Mouse (Mus musculus) left cerebral cortex, postnatal 4 days (tissue): Measurements from ENCODE around the gene Trmt13. TPM values are rescaled to one million over a fixed set of nuclear protein-coding genes. Genes with fewer than 3 reads are reported as not detected.

Experiments
- DNase-seq: peaks from one replicate; pipeline ENCODE4 v3.0.0-alpha.2; 2022
- intact Hi-C: fragments of 180-260 bp; cut with DNase I; formaldehyde crosslinking; loops from one replicate; pipeline ENCODE4 v1.15.1; 2025
- total RNA-seq, 2 experiments: library from RNA; stranded (reverse); gene quantifications; 2 replicates each; pipeline ENCODE4 v1.2.3; 2021

Gene Trmt13
- total RNA-seq, 2 experiments from 2014 or later = 17.9 to 20.0 TPM

DNA sequence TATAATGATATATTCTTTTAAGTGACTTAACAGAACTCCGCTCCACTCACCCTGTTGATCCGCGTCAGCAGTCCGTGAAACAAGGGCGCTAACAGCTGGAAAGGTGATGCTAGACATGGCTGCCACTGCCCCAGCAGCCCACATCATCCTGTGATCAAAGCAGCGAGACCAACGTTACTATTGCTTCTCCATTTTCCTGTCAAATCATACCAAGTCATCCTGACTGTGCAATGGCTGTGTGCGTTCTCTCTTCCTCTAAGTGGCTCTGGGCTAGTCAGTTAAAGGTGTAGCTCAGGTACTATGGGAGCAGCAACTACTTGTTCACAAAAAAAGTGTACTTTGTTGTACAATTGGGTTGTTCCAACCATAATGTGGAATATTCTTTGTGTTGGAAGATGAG lies 20.5 kb upstream of the Trmt13 start:
- intact Hi-C loops = no loop called here
- no peak for DNase-seq

DNA sequence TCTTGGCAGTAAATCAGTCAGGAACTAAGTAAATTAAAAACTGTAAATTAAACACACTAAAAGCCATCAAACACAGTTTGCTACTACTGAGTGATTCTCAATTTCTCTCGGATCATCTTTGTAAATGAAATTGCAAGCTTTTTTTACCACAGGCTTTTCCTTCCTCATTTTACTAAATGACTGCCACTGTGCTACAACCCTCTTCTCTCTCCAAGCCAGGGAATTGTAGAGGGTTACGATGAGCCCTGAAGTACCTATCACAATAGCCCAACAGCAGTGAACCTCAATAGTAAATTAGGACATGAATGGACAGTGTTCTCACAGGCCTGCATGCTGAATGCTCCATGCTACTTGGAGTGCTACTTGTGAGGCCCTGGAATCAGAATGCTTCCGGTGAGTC lies 19.7 kb upstream of the Trmt13 start:
- intact Hi-C loops = no loop called here
- no peak for DNase-seq

DNA sequence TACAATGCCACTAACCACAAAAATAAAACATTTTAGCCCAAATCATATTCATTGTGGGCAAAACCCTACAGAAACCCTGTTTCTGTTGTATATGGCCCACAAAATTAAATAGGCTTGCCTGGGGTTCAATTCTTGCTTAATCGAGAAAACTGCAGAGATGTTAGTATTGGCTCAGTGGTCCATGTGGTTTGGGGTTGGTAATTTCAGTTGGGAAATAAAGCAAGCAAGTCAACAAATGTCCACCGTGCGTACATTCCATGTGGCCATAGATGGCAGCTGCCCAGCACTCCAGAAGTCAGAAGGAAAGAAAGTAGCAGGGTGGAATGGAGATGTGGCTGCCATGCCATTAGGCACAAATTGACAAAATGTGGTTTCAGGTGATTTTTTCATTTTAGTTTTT lies 18.6 kb upstream of the Trmt13 start:
- DNase-seq = no peak
- intact Hi-C loops = no loop called here

DNA sequence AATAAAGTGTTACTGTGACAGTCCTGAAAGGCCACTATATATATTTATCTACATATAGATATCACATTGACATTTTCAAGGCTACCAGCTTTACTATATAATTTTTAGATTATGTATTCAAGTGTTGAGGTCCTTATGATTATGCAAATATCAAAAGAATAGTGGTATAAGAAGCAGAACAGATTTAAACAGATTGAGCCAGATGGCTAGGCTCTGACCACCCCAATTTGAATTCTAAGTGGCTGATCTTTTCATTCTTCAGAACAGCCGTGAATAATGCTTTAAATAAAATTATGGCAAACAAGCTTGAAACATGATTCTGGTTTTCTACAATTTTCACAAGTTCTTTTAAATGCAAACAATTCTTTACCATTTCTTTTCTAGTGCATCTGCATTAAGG lies 17.1 kb upstream of the Trmt13 start:
- no peak for DNase-seq
- intact Hi-C loops = no loop called here

DNA sequence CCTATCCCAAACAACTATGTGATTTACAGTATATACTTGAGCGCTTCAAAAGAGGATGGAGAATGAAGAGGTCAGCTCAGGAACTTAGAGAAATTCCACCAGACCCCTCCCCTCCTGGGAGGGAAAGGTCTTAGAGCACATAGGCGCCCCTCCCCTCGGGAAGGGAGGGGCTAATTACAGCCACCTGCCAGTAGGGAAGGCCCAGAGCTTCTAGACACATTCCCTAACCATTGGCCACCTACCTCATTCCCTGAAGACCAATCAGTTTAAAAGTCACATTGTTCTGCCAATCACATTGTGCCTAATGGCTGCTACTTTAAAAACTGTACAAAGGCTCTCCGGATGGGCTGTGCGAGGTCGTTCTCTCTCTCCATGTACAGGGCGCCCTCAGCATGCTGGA lies 8.3 kb upstream of the Trmt13 start:
- intact Hi-C loops = no loop called here
- DNase-seq = no peak

DNA sequence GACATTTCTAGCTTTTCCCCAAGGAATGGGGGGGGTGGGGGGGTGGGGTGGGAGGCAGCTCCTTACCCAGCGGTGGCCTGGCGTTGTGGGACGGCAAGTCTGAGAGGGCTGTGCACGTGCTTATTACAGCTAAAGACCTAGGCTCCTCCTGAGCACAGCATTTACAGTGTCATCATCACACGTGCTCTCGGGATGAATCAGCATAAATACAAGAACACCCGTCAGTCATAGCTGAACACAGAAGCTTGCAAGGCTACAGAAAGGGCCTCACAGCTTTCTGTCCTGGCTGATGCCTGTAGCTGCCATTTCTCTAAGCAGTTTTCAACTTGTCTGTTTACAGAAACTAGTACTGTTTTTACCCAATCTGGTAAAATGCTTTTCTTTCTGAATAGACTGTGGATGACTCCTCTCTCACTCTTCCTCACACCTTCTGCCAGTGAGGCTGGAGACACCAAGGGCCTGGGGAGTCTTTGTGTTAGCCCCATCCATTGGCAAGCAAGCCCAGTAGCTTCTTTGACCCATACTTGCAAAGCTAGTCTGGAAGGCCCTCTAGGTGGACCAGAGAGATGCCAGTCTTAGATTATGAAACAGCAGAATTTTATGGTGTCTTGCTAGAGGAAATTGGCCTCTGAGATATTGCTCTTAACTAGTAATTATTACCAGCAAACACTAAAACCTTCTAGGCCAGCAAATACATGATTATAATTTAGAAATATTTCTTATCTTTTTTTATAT lies 6.4 kb upstream of the Trmt13 start:
- no peak for DNase-seq
- intact Hi-C loops = no loop called here

DNA sequence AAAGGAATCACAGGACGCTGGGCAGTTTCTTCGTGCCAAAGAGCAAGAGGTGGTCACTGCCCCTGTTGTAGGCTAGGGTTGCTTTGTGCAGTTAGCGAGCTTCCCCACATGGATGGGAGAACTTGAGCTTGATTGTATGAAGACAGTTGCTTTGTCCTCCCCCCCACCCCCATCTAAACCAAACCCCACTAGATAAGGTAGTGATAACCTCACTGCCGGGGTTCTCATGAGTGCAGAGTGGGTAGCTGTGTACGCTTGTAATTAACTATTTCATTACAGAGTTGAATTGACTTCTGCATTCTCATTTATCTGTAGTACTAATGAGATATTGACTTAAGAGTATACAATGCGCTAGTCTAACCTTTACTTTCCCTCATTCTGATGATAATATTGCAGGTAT lies 4.5 kb upstream of the Trmt13 start:
- no peak for DNase-seq
- intact Hi-C loops = no loop called here

DNA sequence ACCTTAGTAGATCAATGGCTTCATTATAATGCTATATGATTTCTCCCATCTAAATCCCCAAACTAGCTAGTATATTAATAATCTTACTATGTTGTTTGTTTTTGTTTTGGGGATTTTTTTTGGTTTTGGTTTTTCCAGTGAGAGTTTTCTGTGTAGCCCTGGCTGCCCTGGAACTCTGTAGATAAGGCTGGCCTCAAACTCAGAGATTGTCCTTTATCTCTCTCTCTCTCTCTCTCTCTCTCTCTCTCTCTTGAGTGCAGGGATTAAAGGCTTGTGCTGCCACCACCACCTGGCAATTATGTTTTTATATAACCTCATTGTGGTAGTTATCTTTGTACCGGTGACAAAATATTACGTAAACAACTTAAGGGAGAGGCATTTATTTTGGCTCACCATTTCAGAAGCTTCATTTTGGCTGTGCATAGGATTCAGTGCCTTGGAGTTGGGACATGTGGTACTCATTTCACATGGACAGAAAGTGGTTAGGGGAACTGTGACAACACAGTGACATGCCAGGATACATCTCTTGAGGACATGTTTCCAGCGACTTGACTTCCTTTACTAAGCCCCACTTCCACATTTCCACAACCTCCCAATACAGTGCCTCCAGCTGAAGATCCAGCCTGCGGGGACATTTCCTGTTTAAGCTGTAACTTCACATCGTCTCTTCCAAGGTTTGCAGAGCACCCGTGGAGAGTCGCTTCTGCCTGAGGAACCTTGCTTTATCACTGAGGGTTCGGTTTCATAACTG lies 1.1 kb upstream of the Trmt13 start:
- intact Hi-C loops = no loop called here

DNA sequence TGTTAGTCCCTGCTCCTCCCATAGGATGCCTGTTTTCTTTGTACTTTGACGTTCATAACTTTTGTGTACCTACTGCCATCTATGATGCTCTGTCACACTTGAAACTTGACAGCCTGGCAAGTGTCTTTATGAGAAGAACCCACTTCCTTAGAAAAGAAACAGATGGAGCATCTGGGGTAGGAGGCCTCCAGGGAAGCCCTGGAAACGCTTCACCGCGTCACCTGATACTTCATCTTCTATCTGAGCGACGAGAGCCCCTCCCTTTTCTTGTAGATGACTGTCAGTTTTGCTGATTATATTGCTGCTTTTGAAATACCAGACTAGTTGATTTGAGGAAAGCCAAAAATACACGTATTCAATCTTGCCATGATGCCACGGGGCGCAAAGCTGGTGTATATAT lies 9.8 kb downstream of the Trmt13 start:
- no peak for DNase-seq
- intact Hi-C loops = no loop called here

More for the DNA sequence above, 1.1 kb upstream of the Trmt13 start:
- no peak for DNase-seq

DNA sequence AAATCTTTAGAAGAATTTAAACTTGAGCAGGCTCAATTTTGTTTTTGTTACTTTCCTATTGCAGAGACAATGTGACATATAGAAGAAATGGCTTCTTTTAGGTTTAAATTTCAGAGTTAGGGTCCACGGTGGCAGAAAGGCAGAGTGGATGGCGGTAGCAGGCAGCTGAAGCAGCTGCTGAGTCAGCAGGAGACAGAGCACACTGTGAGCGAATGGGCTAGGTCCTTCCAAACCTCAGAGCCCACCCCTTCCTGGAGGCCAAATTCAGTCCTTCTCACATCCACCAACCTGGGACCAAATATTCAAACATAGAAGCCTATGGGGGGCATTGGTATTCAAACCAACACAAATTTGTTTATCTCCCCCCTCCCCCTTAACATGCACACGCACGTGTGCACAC lies 12.6 kb downstream of the Trmt13 start:
- DNase-seq = no peak
- intact Hi-C loops = no loop called here

DNA sequence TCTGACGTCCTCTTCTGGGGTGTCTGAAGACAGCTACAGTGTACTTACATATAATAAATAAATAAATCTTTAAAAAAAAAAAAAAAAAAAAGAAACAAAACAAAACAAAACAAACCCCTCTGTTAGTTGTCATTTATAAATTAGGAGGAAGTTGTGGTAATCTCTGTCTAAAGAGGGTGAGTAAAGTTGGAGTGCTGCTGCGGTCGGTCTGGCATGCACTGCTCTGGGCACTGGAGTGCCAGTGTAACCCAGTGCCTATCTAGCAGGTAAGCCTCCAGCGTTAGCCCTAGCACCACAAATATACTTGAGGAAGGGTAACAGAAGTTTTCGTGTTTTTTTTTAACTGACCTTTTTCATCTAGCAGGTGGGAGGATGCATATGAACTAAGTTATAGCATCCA lies 13.4 kb downstream of the Trmt13 start:
- intact Hi-C loops = no loop called here
- DNase-seq = no peak

DNA sequence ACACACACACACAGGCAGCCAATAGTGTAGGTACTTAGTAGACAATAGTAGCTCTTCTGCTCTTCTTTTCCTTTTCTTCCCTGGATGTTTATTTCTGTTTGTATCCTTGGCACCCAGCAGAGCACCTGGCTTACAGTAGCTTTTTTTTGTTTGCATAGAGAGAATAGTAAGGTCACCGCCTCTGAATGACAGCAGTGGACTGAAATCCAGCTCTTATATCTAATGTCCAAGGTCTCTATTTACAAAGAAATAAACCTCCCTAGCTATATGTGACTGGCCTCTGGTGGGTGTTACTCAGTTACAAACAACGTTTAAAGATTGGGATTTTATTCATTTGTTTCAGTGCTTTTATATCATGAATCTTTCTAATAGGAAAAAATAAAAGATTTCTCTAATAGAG lies 14.7 kb downstream of the Trmt13 start:
- DNase-seq = no peak
- intact Hi-C loops = no loop called here

DNA sequence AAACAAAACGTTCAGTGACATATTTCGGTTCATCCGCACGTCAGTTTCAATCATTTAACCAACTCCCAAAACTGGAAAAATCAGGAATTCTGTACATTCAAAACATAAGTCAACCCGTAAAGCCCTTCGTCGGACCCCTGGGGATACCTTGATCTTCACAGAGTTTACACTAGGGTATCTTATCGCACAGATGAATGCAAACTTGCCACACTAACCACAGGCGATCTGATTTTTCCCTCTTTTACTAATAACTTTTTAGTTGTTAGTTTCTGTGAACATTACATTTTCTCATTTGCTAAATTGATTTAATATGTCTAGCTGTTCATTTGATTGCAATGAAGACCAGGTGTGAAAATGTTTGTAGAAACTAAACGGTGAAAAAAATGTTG lies 18.8 kb downstream of the Trmt13 start:
- intact Hi-C loops = no loop called here
- no peak for DNase-seq

DNA sequence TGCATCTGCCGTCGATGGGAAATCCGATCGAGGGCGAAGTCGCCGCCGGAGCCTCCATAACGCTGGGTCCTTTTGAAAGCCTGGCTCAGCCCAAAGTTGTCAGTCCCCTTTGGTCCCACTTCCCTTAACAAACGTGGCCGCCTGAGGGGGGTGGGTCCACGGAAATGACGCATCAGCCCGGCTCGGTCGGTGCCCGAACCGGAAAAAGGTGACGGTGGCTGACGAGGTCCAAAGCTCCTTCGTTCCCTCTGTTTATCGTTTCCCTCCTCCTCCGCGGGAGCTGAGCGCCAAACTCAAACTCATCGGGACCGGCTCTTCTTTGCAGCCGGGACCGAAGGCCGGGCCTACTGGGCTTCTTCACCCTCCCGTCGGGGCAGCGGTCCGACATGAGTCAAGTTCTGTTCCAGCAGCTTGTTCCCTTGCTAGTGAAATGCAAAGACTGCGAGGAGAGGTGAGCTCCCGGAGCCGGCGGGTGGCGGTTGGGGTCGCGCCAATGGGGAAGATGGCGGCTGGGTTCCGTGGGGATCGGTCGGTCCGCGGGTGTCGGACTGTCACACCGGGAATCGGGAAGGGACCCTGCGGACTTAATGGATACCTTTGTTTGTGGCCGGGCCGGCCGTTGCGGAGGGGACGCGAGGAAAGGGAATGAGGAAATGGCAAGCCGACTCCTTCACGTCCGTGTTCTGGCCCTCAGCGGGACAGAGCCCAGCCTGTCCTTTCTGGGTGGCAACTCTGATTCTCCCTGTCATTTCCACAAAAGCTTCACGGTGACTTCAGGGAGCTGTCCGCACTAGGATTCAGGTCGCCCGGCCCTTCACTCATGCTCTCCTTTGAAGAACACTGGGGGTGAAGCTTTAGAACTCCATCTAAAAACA lies 19.4 kb downstream of the Trmt13 start, which contains the start of gene Sass6:
Gene Sass6, plus strand, starts transcription at position 255 of the 875 bp plus-strand sequence.
- intact Hi-C loops = loop anchor here (5.0 kb wide), 1 partner anchor 157 kb away; no protein-coding TSS in a partner anchor
- peak; percentile 99 for DNase-seq

DNA sequence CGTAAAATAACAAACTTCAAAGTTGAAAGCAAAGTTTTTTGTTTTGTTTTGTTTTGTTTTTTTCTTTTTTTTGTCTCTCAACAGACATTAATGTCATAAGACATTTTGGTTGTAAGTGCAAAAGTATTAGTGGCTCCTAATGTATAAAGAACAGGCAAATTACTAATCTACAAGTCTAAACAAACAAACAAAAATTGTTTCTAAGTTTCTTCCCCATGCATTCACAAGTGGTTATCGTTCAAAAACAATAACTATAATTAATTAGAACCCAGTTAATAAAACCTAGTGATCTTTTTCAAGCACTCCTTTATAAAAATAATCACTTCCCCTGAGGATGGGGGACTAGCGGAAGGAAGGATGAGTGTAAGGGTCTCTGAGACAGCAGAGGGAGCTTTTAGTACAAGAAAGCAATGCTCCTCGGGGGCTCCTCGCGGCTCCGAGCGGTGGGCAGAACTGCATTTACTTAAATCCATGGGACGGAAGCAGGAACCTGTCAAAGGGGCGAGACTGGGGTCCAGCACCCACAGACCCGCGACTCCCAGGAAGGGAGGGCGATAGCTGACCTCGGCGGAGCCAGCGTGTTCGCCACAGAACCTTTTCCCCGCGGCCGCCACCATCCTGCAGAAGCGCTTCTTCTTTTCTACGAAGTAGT lies 20.2 kb downstream of the Trmt13 start:
- intact Hi-C loops = loop anchor here (5.0 kb wide), 1 partner anchor 158 kb away; no protein-coding TSS in a partner anchor
- DNase-seq = peak; percentile 56

DNA sequence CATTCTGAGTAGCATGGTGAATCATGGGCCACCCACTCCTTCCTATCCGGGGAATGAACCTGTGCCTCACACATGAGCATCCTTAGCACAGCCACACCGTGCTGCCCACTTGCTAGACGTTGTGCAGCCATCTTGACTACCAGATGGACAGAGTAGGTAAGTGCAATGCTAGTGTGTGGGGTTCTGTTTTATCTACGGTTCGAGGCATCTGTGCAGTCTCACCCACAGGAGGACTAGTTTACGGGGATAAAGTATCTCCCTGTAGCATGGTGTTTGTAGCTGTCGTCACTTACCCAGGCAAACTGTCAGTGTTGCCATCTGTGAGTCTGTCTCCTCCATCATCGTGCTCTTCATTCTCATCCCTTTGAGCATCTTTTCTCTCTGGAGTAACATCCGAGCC lies 32.2 kb downstream of the Trmt13 start:
- intact Hi-C loops = loop anchor here (5.0 to 10.0 kb wide), 3 partner anchors 80 to 247 kb away; no protein-coding TSS in a partner anchor
- no peak for DNase-seq

DNA sequence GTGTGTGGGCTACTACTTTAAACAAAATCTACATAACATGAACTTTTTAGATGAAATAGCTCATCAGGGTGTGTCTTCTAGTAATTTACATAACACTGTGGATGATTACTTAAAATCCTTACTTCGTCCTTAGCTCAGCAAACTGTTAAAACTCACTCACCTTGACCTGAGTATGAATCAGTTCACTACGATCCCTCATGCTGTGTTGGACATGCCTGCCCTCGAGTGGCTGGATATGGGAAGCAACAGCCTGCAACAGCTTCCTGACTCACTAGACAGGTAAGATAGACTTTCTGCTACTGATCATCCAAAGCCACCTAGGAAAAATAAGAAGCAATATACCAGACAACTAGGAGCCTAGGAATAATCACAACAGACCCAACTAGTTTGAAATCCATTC lies 37.1 kb downstream of the Trmt13 start:
- DNase-seq = no peak
- intact Hi-C loops = no loop called here

DNA sequence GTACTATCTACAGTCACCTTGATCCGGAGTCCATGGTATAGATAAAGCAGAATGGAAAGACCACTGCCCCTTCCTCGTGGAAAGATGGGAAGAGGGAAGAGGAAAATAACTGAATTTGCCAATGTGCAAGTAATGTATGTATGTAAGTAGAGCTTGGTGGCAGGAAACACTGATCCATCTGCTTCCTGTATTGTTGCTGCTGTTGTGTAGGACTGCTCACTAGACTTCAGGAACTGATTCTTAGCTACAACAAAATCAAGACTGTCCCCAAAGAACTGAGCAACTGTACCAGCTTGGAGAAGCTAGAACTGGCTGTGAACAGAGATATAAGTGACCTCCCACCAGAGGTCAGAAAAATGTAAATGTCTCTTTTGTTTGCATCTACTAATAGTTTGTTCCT lies 43.8 kb downstream of the Trmt13 start:
- no peak for DNase-seq
- intact Hi-C loops = no loop called here

DNA sequence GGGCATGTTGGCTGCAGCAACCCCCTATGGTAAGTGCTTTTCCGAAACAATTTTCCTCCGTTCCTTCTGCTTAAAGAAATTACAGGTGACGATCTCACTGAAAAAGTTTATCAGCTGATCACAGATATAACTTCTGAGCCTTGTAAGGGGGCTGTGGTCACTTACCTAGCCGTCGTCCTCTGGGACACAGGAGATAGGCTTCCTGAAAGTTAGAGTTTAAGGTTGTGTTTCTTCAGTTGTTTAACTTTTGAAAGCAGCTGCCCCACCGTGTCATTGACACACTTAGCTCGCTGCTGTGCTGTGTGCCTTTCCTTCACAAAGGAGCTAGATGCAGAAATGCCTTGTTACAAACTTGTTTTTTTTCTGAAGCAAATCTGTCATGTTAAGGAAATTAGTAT lies 51.3 kb downstream of the Trmt13 start:
- no peak for DNase-seq
- intact Hi-C loops = no loop called here

DNA sequence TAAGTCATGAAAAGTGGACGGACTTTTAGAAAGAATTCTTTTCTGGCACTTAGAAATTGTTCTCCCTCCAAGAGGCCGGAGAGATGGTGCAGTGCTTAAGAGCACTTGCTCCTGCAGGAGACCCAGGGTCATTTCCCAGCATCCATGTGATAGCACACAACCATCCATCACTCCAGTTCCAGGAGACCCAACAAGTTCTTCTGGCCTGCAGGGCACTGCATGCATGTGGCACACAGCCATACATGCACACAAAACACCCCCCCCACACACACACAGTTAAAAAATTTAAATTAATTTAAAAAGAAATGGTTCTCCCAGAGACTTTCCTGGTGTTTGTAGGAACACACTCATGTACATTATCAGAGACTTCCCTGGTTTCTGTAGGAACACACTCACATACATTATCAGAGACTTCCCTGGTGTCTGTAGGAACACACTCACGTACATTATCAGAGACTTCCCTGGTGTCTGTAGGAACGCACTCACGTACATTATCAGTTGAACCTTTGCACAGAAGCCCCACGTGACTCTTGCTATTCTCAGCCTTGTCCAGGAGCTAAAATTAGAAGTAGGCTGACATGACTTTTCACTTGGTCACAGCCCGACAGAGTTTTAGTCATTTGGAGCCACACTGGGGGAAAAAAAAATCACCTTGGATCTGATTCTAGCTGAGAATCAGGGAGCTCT lies 51.8 kb downstream of the Trmt13 start, which contains the start of gene Lrrc39:
Gene Lrrc39, plus strand, starts transcription at position 566 of the 687 bp plus-strand sequence.
- no peak for DNase-seq
- intact Hi-C loops = no loop called here
